Mouse (Mus musculus): ENCODE results near the gene 2410004P03Rik. TPM values are rescaled to one million over a fixed set of nuclear protein-coding genes. Genes with fewer than 3 reads are reported as not detected.

Gene 2410004P03Rik
- total and polyA plus RNA-seq, 2 experiments from 2014 or later, result 8.5 to 9.4 TPM

DNA sequence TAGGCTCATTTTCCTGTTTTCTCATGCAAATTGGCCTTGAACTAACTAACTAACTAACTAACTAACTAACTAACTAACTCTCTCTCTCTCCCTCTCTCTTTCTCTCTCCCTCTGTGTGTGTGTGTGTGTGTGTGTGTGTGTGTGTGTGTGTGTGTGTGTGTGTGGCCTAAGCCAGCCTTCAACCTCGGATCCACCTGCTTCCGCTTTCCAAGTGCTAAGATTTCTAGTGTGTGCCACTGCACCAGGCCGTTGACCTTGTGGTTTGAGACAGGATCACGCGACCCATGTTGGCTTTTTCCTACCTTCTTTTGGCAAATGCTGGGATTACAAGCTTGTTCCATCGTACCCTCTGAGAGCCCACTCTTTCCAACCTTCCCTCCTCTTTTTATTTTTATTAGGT is 10.9 kb downstream of the 2410004P03Rik start:
- H3K4me2 ChIP-seq (ENCODE audit: low read depth), result no peak overlapping the region
- no peak for ATAC-seq
- TF ChIP-seq CTCF (IDR thresholded peaks at IDR 0.05; ENCODE audit: low read depth), result no peak
- H3K4me3 ChIP-seq (ENCODE audit: low read depth, low read length), result no peak overlapping the region
- no peak overlapping the region for H3K9ac ChIP-seq
- H3K9me3 ChIP-seq (ENCODE audit: low read length), result no peaks in the 10 kb centered on the region
- H3K27ac ChIP-seq (ENCODE audit: low read depth, low read length), result no peak overlapping the region
- no peak for DNase-seq
- 55% methylated on average over 6 of the region's 6 CpGs for WGBS
- H3K27me3 ChIP-seq (ENCODE audit: insufficient read depth, low read length), result peaks cover 17% of the 10 kb centered on the region
- H3K36me3 ChIP-seq (ENCODE audit: insufficient read depth), result no peaks in the 10 kb centered on the region
- H3K4me1 ChIP-seq (ENCODE audit: insufficient read depth), result no peaks in the 10 kb centered on the region

DNA sequence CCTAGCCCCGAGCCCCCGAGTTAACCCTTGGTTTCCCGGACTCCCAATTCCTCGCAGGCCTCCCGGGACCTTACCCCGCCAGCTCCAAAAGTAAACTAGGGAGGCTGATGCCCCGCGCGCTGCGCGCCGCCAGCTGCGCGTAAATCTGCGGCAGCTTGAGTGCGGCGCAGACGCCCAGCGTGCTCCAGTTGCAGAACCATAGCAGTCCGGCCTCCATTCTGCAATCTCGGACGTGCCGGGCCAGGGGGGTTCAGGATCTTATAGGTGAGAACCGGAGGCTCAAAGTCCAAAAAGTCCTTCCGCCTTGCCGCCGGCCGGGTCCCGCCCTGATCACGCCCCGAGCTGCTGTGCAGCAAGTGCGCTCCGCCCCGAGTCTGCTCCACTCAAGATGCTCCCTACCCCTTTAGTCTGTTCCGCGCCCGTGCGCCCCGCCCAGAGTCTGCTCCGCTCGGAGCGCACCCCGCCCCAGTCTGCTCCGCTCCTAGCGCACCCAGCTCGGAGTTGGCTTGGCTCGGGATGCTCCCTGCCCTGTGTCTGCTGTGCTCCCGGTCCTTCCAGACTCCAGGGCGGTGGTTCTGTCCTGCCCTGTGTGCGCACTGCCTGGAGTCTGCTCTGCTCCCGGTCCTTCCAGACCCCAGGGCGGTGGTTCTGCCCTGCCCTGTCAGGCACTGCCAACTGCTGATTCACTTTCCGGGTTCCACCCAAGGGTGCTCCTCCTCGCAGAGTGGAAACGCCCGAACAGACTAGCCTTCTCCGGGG is 11.6 kb downstream of the 2410004P03Rik start, which contains the start of gene Pqlc3:
Gene Pqlc3, minus strand, starts transcription at position 670 of the 759 bp plus-strand sequence.
- Histone ChIP-seq H3K36me3 (ENCODE audit: insufficient read depth) (peaks cover 3% of the 10 kb centered on the region; the same call in 1 of the 2 replicates), H3K27ac (ENCODE audit: low read depth, low read length) (no peak within 1 kb of the TSS), H3K4me3 (ENCODE audit: low read depth, low read length) (peak within 1 kb of the TSS; percentile 53), H3K9me3 (ENCODE audit: low read length) (no peaks in the 10 kb centered on the region), H3K4me1 (ENCODE audit: insufficient read depth) (no peaks in the 10 kb centered on the region), H3K4me2 (ENCODE audit: low read depth) (peak within 1 kb of the TSS; percentile 94), H3K27me3 (ENCODE audit: insufficient read depth, low read length) (peaks cover 17% of the 10 kb centered on the region), H3K9ac (peak within 1 kb of the TSS; percentile 41; the same call in 1 of the 2 replicates)
- 2% methylated on average over 56 of the region's 57 CpGs for WGBS
- ATAC-seq (peak; percentile 91), DNase-seq (peak; percentile 49)
- no peak for TF ChIP-seq CTCF (IDR thresholded peaks at IDR 0.05; ENCODE audit: low read depth)

DNA sequence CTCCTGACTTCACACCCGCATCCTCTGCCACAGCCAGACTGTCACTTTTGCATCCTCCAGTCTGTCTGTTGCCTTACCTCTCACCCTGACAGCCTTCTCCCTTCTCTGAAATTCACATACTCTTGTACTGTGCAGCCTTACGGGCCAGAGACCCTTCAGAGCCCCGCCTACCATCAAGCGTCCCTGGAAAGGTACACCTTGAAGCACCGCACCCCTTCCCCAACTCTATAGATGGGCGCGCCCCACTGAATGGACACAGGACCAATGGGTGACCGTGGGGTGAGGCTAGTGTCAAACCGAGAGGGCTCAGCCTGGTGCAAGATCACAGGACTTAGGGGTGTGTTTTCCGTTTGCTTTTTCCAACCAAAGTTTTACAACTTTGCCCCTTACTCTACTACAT is 12.4 kb downstream of the 2410004P03Rik start:
- TF ChIP-seq CTCF (IDR thresholded peaks at IDR 0.05; ENCODE audit: low read depth), result no peak
- WGBS, result 4% methylated on average over 10 of the region's 10 CpGs
- ATAC-seq, result no peak

DNA sequence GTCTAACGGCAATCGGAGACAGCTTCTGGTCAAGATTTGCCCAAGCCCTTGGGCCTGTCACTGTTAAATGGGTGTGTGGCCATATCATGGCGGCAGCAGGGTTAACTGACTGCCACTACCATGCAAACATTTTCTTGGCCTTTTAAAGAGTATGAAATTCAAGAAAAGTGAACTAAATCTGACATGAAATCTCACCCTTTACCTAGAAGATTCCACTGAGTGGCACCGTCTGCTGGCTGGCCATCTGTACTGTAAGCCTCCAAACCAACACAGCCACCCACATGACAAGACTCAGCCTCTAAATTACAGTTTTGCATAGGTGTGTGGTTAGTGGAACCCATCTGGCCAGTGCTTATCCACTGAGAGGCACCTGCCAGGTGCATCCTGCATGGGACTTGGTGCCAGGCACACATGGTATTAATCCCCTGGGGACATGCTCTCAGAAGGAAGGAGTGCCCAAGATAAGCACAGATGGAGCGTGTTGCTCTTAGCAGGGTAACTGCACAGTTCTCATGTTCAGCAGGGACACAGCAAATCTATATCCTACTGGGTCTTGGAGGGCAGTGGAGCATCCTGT is 14.6 kb downstream of the 2410004P03Rik start:
- WGBS, result 95% methylated on average over 5 of the region's 5 CpGs
- Histone ChIP-seq H3K4me1 (ENCODE audit: insufficient read depth) (no peaks in the 10 kb centered on the region), H3K27me3 (ENCODE audit: insufficient read depth, low read length) (peaks cover 17% of the 10 kb centered on the region), H3K9ac (no peak overlapping the region), H3K27ac (ENCODE audit: low read depth, low read length) (no peak overlapping the region), H3K36me3 (ENCODE audit: insufficient read depth) (peaks cover 3% of the 10 kb centered on the region; the same call in 1 of the 2 replicates), H3K4me3 (ENCODE audit: low read depth, low read length) (no peak overlapping the region), H3K4me2 (ENCODE audit: low read depth) (no peak overlapping the region), H3K9me3 (ENCODE audit: low read length) (no peaks in the 10 kb centered on the region)
- ATAC-seq (no peak), DNase-seq (no peak)
- no peak for TF ChIP-seq CTCF (IDR thresholded peaks at IDR 0.05; ENCODE audit: low read depth)

More for the DNA sequence above, 12.4 kb downstream of the 2410004P03Rik start:
- Histone ChIP-seq H3K9ac (0 out of 2 replicates have a peak overlapping the region, but pooled peaks have one; percentile 41), H3K27ac (ENCODE audit: low read depth, low read length) (no peak overlapping the region), H3K4me2 (ENCODE audit: low read depth) (peak overlapping the region; percentile 94), H3K27me3 (ENCODE audit: insufficient read depth, low read length) (peaks cover 17% of the 10 kb centered on the region), H3K9me3 (ENCODE audit: low read length) (no peaks in the 10 kb centered on the region), H3K36me3 (ENCODE audit: insufficient read depth) (peaks cover 3% of the 10 kb centered on the region; the same call in 1 of the 2 replicates), H3K4me1 (ENCODE audit: insufficient read depth) (no peaks in the 10 kb centered on the region), H3K4me3 (ENCODE audit: low read depth, low read length) (peak overlapping the region; percentile 53)
- no peak for DNase-seq

- ATAC-seq (no peak), DNase-seq (no peak)
- Histone ChIP-seq H3K4me2 (ENCODE audit: low read depth) (no peak overlapping the region), H3K4me1 (ENCODE audit: insufficient read depth) (no peaks in the 10 kb centered on the region), H3K36me3 (ENCODE audit: insufficient read depth) (peaks cover 3% of the 10 kb centered on the region; the same call in 1 of the 2 replicates), H3K9me3 (ENCODE audit: low read length) (no peaks in the 10 kb centered on the region), H3K27ac (ENCODE audit: low read depth, low read length) (no peak overlapping the region), H3K9ac (no peak overlapping the region), H3K27me3 (ENCODE audit: insufficient read depth, low read length) (peaks cover 17% of the 10 kb centered on the region), H3K4me3 (ENCODE audit: low read depth, low read length) (no peak overlapping the region)
- 79% methylated on average over 5 of the region's 5 CpGs for WGBS
- TF ChIP-seq CTCF (IDR thresholded peaks at IDR 0.05; ENCODE audit: low read depth), result no peak
Observed at GRCm38 (mm10) chr12:16996281-16996680, 15.2 kb downstream of the 2410004P03Rik start.

DNA sequence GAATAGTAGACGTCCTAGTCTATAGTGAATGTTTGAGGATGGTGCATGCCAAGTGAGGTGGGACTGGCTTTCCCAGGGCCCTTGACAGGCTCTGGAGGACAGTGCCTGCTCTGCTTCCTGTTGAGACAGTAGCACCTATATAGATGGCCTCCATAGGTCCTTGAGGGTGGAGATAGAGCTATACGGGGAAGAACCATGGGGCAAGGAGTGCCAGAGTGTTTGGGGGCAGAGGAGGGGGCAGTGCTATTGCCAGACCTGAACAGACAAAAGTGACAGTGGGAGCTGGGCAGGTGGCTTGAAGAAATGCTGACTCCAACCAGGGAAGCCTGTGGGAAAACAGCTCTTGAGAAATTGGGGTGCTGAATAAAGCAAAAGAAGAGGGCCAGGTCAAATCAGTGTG is 17.2 kb downstream of the 2410004P03Rik start:
- no peak for TF ChIP-seq CTCF (IDR thresholded peaks at IDR 0.05; ENCODE audit: low read depth)
- 92% methylated on average over 2 of the region's 2 CpGs for WGBS

DNA sequence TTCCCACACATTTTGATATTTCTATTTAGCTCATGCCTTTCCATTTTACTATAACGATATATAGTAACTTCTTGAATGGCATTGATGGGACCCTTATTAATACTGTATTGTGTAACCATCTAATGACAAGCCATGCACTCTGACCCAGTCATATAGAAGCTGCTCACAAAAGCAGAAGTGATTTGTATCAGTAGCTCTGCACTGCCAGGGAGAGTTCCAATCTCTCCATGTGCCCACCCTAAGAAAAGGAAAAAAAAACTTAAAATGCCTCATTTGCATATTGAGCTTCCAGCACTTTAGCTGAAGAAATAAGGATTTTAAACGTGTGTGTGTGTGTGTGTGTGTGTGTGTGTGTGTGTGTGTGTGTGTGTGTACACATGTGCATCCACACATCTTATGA is 19.2 kb downstream of the 2410004P03Rik start:
- 67% methylated on average over 2 of the region's 2 CpGs for WGBS
- no peak overlapping the region for H3K4me3 ChIP-seq (ENCODE audit: low read depth, low read length)
- peaks cover 3% of the 10 kb centered on the region; the same call in 1 of the 2 replicates for H3K36me3 ChIP-seq (ENCODE audit: insufficient read depth)
- H3K9ac ChIP-seq, result no peak overlapping the region
- no peak overlapping the region for H3K4me2 ChIP-seq (ENCODE audit: low read depth)
- DNase-seq, result no peak
- H3K27ac ChIP-seq (ENCODE audit: low read depth, low read length), result no peak overlapping the region
- no peaks in the 10 kb centered on the region for H3K9me3 ChIP-seq (ENCODE audit: low read length)
- ATAC-seq, result no peak
- TF ChIP-seq CTCF (IDR thresholded peaks at IDR 0.05; ENCODE audit: low read depth), result no peak
- no peaks in the 10 kb centered on the region for H3K27me3 ChIP-seq (ENCODE audit: insufficient read depth, low read length)
- no peaks in the 10 kb centered on the region for H3K4me1 ChIP-seq (ENCODE audit: insufficient read depth)

More for the DNA sequence above, 17.2 kb downstream of the 2410004P03Rik start:
- Histone ChIP-seq H3K4me3 (ENCODE audit: low read depth, low read length) (no peak overlapping the region), H3K4me1 (ENCODE audit: insufficient read depth) (no peaks in the 10 kb centered on the region), H3K27me3 (ENCODE audit: insufficient read depth, low read length) (peaks cover 12% of the 10 kb centered on the region), H3K36me3 (ENCODE audit: insufficient read depth) (peaks cover 3% of the 10 kb centered on the region; the same call in 1 of the 2 replicates), H3K4me2 (ENCODE audit: low read depth) (no peak overlapping the region), H3K9me3 (ENCODE audit: low read length) (no peaks in the 10 kb centered on the region), H3K27ac (ENCODE audit: low read depth, low read length) (no peak overlapping the region), H3K9ac (no peak overlapping the region)
- DNase-seq (no peak), ATAC-seq (no peak)

Measured in forebrain, postnatal 0 days (tissue).